Mouse (Mus musculus): ENCODE results near the gene Ibsp. TPM values are rescaled to one million over a fixed set of nuclear protein-coding genes. Genes with fewer than 3 reads are reported as not detected.

Ibsp gene
- polyA plus RNA-seq (2017; shearing (Covaris generic)), result not detected

GRCm38 (mm10) chr5:104298994-104299393 is at the start of gene Ibsp:
Ibsp (plus strand) TSS chr5:104299171.

GRCm38 (mm10) chr5:104325029-104325428 is 26.1 kb downstream of the Ibsp start, which contains the start of gene Mepe:
Mepe (plus strand) TSS chr5:104325329.

Other genes with a start within 250 kb of the Ibsp start
- not detected for gene Gm17660, start 221.6 kb upstream of the Ibsp start, polyA plus RNA-seq (2017; shearing (Covaris generic))
- not detected for gene Sparcl1, start 185.4 kb upstream of the Ibsp start, polyA plus RNA-seq (2017; shearing (Covaris generic))
- gene Dspp, start 128.5 kb upstream of the Ibsp start, polyA plus RNA-seq (2017; shearing (Covaris generic)), result not detected
- not detected for gene Dmp1, start 96.6 kb upstream of the Ibsp start, polyA plus RNA-seq (2017; shearing (Covaris generic))
- not detected for gene Mepe, start 26.2 kb downstream of the Ibsp start, polyA plus RNA-seq (2017; shearing (Covaris generic))
- gene Spp1, start 135.9 kb downstream of the Ibsp start, polyA plus RNA-seq (2017; shearing (Covaris generic)), result not detected
- 0.41 TPM for gene Pkd2, start 160.3 kb downstream of the Ibsp start, polyA plus RNA-seq (2017; shearing (Covaris generic))
- gene BC005561, start 209.2 kb downstream of the Ibsp start, polyA plus RNA-seq (2017; shearing (Covaris generic)), result 18.2 TPM